Mouse (Mus musculus) bone marrow, adult 2 months (tissue): ENCODE measurements around the gene Lgr4.

Source experiments
- CTCF ChIP-seq: fragments of 200-500 bp; IDR thresholded peaks from 2 replicates; pipeline ENCODE4 v1.5.1; 2011; ENCODE audit warnings: low read length, control low read depth; ENCODE audit not compliant: control insufficient read depth, insufficient read depth
- POLR2A ChIP-seq: fragments of 200-500 bp; IDR thresholded peaks from 2 replicates; pipeline ENCODE4 v1.6.1; 2011; ENCODE audit warnings: low read depth, mild to moderate bottlenecking, control low read depth, low read length, borderline replicate concordance; ENCODE audit not compliant: control insufficient read depth

DNA sequence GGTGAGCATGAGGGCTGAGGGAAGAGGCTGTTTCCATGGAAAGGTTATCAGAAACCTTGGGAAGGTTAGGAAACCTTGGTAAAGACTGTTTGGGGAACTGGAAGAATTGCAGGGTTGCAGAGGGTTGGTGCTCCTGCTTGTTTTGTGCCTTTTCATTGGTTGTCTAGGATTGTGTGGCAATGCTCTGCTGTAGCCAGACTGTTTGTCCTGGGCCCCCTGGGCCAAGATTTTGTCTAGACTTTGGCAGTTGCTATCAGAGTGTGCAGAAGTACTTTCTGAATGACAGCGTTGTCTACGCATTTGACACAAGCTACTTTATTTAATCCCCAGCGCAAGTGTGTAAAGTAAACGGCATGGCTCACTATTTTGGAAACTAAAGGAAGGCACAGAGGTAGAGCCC lies 33.6 kb downstream of the Lgr4 start:
- TF ChIP-seq CTCF = no peak
- no peak for TF ChIP-seq POLR2A
